ENCODE assay signal across 9 mouse cellular contexts in genomic region chr11:117390001-117390402, GRCm38 (mm10).
DNase-seq lines count a peak whose midpoint lies in the region; ATAC-seq and TF ChIP-seq lines count a peak whose summit lies in the region.
"Had no signal": no experiment of that assay in that cellular context is flagged by ENCODE, and none has a peak within 500 bp of the region (broad histone marks: within the 10 kb centered on the region; RNA-seq: fewer than 3 reads in every experiment).

No protein-coding gene starts in this region.

- no peak for DNase-seq in left cerebral cortex, adult 2 months (ENCODE audit: extremely low spot score in 1 of 2, low spot score in 2 of 2)
- no peak for DNase-seq in left cerebral cortex, postnatal 4 days
- peak; percentile 29 for DNase-seq in T-cell, adult 2 months (ENCODE audit: low spot score)
- DNase-seq in ovary, postnatal 36 days (ENCODE audit: low spot score), result peak; percentile 62
- no peak for DNase-seq in layer of hippocampus, adult 11-12 months (ENCODE audit: low spot score)

- no peaks in the 10 kb centered on the region for H3K9me3 ChIP-seq in heart, embryonic 15.5 days (replicated peaks)
- H3K9me3 ChIP-seq in liver, embryonic 12.5 days (replicated peaks), result no peaks in the 10 kb centered on the region
- H3K9me3 ChIP-seq: midbrain, embryonic 12.5 days had no signal

- 10% methylated on average over 12 of the region's 12 CpGs for WGBS in heart, embryonic 15.5 days
- WGBS in liver, embryonic 12.5 days (ENCODE audit: insufficient replicate concordance), result 18% methylated on average over 12 of the region's 12 CpGs

- peaks cover 26% of the 10 kb centered on the region for H3K27me3 ChIP-seq in heart, embryonic 15.5 days
- peaks cover 75% of the 10 kb centered on the region for H3K27me3 ChIP-seq in liver, embryonic 12.5 days (replicated peaks)

- H3K4me2 ChIP-seq in heart, embryonic 15.5 days, result no peak overlapping the region
- no peak overlapping the region for H3K4me2 ChIP-seq in liver, embryonic 12.5 days
- H3K4me2 ChIP-seq: midbrain, embryonic 12.5 days had no signal

- peak; percentile 73 for ATAC-seq in common myeloid progenitor, adult 5-6 weeks (replicated peaks; ENCODE audit: low read depth, poor library complexity, severe bottlenecking)
- peak; percentile 36 for ATAC-seq in heart, embryonic 15.5 days (replicated peaks; ENCODE audit: insufficient number of reproducible peaks, insufficient read depth, low FRiP score, low read depth)
- ATAC-seq in liver, embryonic 12.5 days, result peak; percentile 48; the same call in 1 of the 2 replicates

- intact Hi-C loops in left cerebral cortex, adult 2 months (cut with DNase I), result loop anchor here (5.0 kb wide), 2 partner anchors 82 to 237 kb away; no protein-coding TSS in a partner anchor
- intact Hi-C loops in left cerebral cortex, postnatal 4 days (cut with DNase I), result loop anchor here (10.0 kb wide), 1 partner anchor 85 kb away; no protein-coding TSS in a partner anchor

- no peak overlapping the region for H3K9ac ChIP-seq in heart, embryonic 15.5 days
- H3K9ac ChIP-seq in liver, embryonic 12.5 days, result no peak overlapping the region
- H3K9ac ChIP-seq: midbrain, embryonic 12.5 days had no signal

- no peak overlapping the region for H3K4me3 ChIP-seq in left cerebral cortex, adult 2 months
- H3K4me3 ChIP-seq in heart, embryonic 15.5 days, result no peak overlapping the region
- H3K4me3 ChIP-seq in liver, embryonic 12.5 days, result no peak overlapping the region
- H3K4me3 ChIP-seq: midbrain, embryonic 12.5 days had no signal

- no peak overlapping the region for H3K27ac ChIP-seq in left cerebral cortex, adult 2 months
- H3K27ac ChIP-seq in heart, embryonic 15.5 days, result 0 out of 2 replicates have a peak overlapping the region, but pooled peaks have one; percentile 5
- no peak overlapping the region for H3K27ac ChIP-seq in liver, embryonic 12.5 days
- H3K27ac ChIP-seq: midbrain, embryonic 12.5 days had no signal

- TF ChIP-seq CTCF in left cerebral cortex, adult 2 months (IDR thresholded peaks at IDR 0.05), result peak; percentile 76

- no peaks in the 10 kb centered on the region for H3K36me3 ChIP-seq in heart, embryonic 15.5 days
- H3K36me3 ChIP-seq in liver, embryonic 12.5 days, result no peaks in the 10 kb centered on the region
- H3K36me3 ChIP-seq: midbrain, embryonic 12.5 days had no signal

- peaks cover 30% of the 10 kb centered on the region for H3K4me1 ChIP-seq in heart, embryonic 15.5 days (replicated peaks)
- H3K4me1 ChIP-seq in liver, embryonic 12.5 days, result peaks cover 19% of the 10 kb centered on the region

Comparison
In these comparisons a context has a peak if more than half of its experiments do, and no peak if none do; other contexts are left out.
1. DNase-seq: peak in T-cell, adult 2 months (single experiment) and ovary, postnatal 36 days (single experiment); none in left cerebral cortex, adult 2 months (0 of 2), left cerebral cortex, postnatal 4 days (single experiment) and layer of hippocampus, adult 11-12 months (single experiment).
2. Peak in every context shown above with its lines, with median percentiles within 50 percentile points of each other: ATAC-seq.